Mouse (Mus musculus): Measurements from ENCODE around the gene Gjd3.

DNA sequence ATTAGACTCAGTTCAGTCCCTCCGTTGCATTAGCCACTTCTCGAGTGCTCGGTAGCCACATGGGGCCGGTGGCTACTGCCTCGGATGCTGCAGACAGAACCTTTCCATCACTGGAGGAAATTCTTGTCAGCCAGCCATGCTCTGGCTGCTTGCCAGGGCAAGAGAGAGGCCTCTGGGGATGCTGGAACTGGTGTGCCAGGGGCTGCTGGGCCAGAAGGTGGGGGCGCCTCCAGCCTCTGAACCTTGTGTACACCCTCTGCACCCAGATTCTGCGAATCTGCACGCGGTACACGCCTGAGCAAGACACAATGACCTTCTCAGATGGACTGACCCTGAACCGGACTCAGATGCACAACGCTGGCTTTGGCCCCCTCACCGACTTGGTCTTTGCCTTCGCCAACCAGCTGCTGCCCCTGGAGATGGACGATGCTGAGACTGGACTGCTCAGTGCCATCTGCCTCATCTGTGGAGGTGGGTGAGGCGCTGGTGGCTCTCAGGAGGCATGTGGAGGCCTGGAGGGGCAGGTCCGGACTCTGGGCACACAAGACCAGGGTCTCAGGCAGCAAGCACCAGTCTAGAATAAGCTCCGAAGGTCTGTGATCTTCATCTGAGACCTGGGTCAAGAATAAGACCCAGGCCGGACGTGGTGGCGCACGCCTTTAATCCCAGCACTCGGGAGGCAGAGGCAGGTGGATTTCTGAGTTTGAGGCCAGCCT is 11.3 kb downstream of the Gjd3 start:
- TF ChIP-seq POLR2A (IDR thresholded peaks at IDR 0.05; ENCODE audit: borderline replicate concordance, extremely low read depth, low read depth, low read length) (no peak), CTCF (IDR thresholded peaks at IDR 0.05; ENCODE audit: insufficient read depth, low read length) (no peak)

Data from lung, adult 2 months (tissue).